Mouse (Mus musculus): ENCODE measurements at regions not wholly inside any gene's neighbourhood (a gene's known extent, or its start where the extent isn't known, plus 50 kb on each side); places are given as distances from the start of the nearest gene placed in this dataset.

GRCm38 (mm10) chr19:14035371-14035770, 122.0 kb downstream of the Olfr1505 start:
- no peak for DNase-seq (ENCODE audit: low spot score in 2 of 2)

GRCm38 (mm10) chr19:14035785-14036184, 122.5 kb downstream of the Olfr1505 start:
- no peak for DNase-seq (ENCODE audit: low spot score in 2 of 2)

GRCm38 (mm10) chr19:14036750-14037149, 123.4 kb downstream of the Olfr1505 start:
- no peak for DNase-seq (ENCODE audit: low spot score in 2 of 2)

GRCm38 (mm10) chr19:14042753-14043152, 129.4 kb downstream of the Olfr1505 start:
- DNase-seq (ENCODE audit: low spot score in 2 of 2) = no peak

GRCm38 (mm10) chr19:14045456-14045855, 132.1 kb downstream of the Olfr1505 start:
- DNase-seq (ENCODE audit: low spot score in 2 of 2) = no peak

GRCm38 (mm10) chr19:14052052-14052451, 138.7 kb downstream of the Olfr1505 start:
- no peak for DNase-seq (ENCODE audit: low spot score in 2 of 2)

GRCm38 (mm10) chr19:14080538-14080937, 167.2 kb downstream of the Olfr1505 start:
- no peak for DNase-seq (ENCODE audit: low spot score in 2 of 2)

- DNase-seq (ENCODE audit: low spot score in 2 of 2) = no peak
Measured at GRCm38 (mm10) chr19:14084726-14085125, 171.4 kb downstream of the Olfr1505 start.

- DNase-seq (ENCODE audit: low spot score in 2 of 2) = no peak
Measured at GRCm38 (mm10) chr19:14090106-14090505, 176.8 kb downstream of the Olfr1505 start.

- no peak for DNase-seq (ENCODE audit: low spot score in 2 of 2)
Measured at GRCm38 (mm10) chr19:14094191-14094590, 180.9 kb downstream of the Olfr1505 start.

GRCm38 (mm10) chr19:14096187-14096586, 182.9 kb downstream of the Olfr1505 start:
- no peak for DNase-seq (ENCODE audit: low spot score in 2 of 2)

- no peak for DNase-seq (ENCODE audit: low spot score in 2 of 2)
Measured at GRCm38 (mm10) chr19:14109091-14109490, 195.8 kb downstream of the Olfr1505 start.

GRCm38 (mm10) chr19:14123348-14124113, 210.2 kb downstream of the Olfr1505 start:
- DNase-seq (ENCODE audit: low spot score in 2 of 2) = no peak

- no peak for DNase-seq (ENCODE audit: low spot score in 2 of 2)
Measured at GRCm38 (mm10) chr19:14124250-14124827, 211.0 kb downstream of the Olfr1505 start.

GRCm38 (mm10) chr19:14124986-14125385, 211.7 kb downstream of the Olfr1505 start:
- DNase-seq (ENCODE audit: low spot score in 2 of 2) = no peak

GRCm38 (mm10) chr19:14128397-14129209, 215.3 kb downstream of the Olfr1505 start:
- DNase-seq (ENCODE audit: low spot score in 2 of 2) = peak in 1 of 2 experiments; percentile 5

- DNase-seq (ENCODE audit: low spot score in 2 of 2) = no peak
Measured at GRCm38 (mm10) chr19:14161217-14161616, 247.9 kb downstream of the Olfr1505 start.

- no peak for DNase-seq (ENCODE audit: low spot score in 2 of 2)
Measured at GRCm38 (mm10) chr19:14162773-14163172, 249.4 kb downstream of the Olfr1505 start.

GRCm38 (mm10) chr19:14165775-14166174, 252.4 kb downstream of the Olfr1505 start:
- no peak for DNase-seq (ENCODE audit: low spot score in 2 of 2)

- DNase-seq (ENCODE audit: low spot score in 2 of 2) = no peak
Measured at GRCm38 (mm10) chr19:14180244-14180643, 266.9 kb downstream of the Olfr1505 start.

GRCm38 (mm10) chr19:14180956-14181355, 267.6 kb downstream of the Olfr1505 start:
- DNase-seq (ENCODE audit: low spot score in 2 of 2) = no peak
